Mouse (Mus musculus) layer of hippocampus, adult 2 months (tissue): ENCODE data around the gene Ypel4. TPM values are rescaled to one million over a fixed set of nuclear protein-coding genes. Genes with fewer than 3 reads are reported as not detected.
"Not testable (repeated sequence)": the region's sequence is repeated elsewhere in the genome, so short reads cannot be mapped to it uniquely, and the experiment has no call there.

Source experiments
- DNase-seq, 2 experiments: peaks; one replicate each; pipeline ENCODE4 v3.0.0; 2022; ENCODE audit warnings: low spot score in 2 of 2
- H3K27ac ChIP-seq: fragments of 200-600 bp; 2 replicates; pipeline ENCODE4 v1.8.1; 2022
- H3K4me3 ChIP-seq: fragments of 200-600 bp; 2 replicates; pipeline ENCODE4 v1.8.1; 2022; ENCODE audit warnings: mild to moderate bottlenecking
- CTCF ChIP-seq: fragments of 200-600 bp; conservative IDR thresholded peaks from 2 replicates; pipeline ENCODE4 v1.8.1; 2022; ENCODE audit warnings: antibody characterized with exemption, mild to moderate bottlenecking, moderate library complexity
- total RNA-seq, 2 experiments: library from RNA; stranded (reverse); gene quantifications; 2 replicates each; pipeline ENCODE4 v1.2.3; 2021

The Ypel4 gene
- total RNA-seq, 2 experiments from 2014 or later: 90.0 to 93.4 TPM

DNA sequence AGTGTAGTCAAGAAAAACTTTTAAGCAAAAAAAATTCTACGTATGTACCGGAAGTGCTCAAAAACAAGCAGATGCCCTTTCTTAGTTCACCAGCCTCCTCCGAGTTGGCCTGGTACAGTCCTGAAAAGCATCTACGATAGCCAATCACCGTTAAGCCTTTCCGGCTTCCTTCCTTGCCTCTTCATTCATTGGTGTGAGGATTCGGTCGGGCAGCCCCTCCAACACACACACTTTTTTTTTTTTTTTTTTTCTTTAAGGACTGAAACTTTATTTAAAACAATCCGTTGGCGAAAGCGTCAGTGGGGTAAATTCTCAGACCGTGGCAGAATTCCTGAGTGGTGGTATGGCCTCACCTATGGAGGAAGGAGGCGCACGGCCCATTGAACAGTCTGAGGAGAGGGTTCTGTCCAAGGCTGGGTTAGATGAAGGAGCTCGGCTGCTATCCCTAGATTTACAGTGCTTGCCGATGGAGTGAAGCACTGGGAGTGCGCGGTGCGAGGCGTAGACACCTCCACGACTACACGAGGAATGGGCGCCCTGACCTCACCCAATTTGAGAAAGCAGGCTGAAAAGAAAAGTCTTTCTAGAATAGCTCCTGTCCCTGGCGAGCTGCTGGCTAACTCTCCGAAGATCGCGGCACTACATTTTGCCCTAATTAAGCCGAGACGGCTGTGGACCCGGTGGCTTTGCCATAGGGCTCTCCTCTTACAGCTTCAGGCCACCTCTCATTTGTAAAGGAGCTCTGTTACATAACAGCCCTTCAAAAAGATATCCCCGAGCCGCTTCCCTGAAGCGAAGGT, 18.1 kb upstream of the Ypel4 start:
- Histone ChIP-seq H3K27ac (peak overlapping the region; percentile 98), H3K4me3 (peak overlapping the region; percentile 72)
- no peak for TF ChIP-seq CTCF

DNA sequence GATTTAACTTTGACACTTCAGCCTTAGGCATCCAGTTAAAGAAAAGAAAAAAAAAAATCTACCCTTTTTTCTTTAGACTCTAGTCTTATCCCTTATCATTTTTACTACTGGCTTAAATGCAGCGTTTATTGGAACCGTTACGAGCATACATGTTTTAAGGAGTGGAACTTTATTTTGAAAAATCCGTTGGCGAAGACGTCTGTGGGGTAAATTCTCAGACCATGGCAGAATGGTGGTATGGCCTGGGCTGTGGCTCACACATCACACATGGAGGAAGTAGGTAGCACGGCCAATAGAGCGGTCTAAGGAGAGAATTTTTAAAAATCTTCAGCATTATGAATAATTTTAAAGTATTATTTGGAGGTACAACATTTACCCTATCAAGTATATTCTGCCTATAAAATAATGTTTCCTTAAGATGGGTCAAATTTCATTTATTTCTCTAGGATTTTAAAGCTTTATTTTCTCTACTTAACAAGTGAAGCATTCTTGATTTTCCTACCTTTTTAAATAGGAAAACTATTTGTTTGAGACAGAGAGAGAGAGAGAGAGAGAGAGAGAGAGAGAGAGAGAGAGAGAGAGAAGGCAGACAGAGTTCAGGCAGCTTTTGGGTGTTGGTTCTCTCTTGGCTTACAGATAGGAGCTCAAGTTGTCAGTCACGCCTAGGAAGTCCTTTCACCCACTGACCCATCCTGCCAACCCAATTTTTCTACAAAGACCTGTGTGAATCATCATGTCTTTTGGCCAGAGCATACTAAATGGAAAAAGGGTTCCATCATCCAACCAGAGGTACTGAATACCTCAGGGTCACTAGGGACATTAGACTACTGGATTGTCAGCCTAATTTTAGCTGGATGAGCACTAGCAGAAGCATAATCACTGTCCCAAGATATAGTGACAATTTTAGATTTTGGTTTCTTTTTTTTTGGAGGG, 17.2 kb upstream of the Ypel4 start:
- Histone ChIP-seq H3K4me3 (peak overlapping the region; percentile 72), H3K27ac (peak overlapping the region; percentile 98)
- TF ChIP-seq CTCF: no peak

More for the DNA sequence above, 18.1 kb upstream of the Ypel4 start:
- DNase-seq: peak in 1 of 2 experiments; percentile 94

DNA sequence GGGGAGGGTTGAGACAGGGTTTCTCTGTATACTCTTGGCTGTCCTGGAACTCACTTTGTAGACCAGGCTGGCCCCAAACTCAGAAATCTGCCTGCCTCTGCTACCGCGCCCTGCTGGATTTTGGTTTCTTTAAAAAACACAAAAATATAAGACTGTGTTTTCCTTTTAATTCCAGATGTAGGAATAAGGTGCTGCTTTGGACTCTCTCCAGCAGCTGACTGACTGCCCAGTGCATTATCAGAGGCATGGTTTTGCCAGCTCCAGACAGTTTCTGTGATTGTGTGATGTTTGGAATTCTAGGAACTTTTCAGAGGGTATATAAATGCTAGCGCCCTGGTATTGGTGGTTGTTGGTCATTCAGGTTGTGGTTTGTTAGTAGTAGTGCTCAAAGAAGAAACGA, 16.5 kb upstream of the Ypel4 start:
- Histone ChIP-seq H3K27ac (no peak overlapping the region), H3K4me3 (no peak overlapping the region)
- no peak for TF ChIP-seq CTCF
- no peak for DNase-seq

More for the DNA sequence above, 17.2 kb upstream of the Ypel4 start:
- DNase-seq: no peak

DNA sequence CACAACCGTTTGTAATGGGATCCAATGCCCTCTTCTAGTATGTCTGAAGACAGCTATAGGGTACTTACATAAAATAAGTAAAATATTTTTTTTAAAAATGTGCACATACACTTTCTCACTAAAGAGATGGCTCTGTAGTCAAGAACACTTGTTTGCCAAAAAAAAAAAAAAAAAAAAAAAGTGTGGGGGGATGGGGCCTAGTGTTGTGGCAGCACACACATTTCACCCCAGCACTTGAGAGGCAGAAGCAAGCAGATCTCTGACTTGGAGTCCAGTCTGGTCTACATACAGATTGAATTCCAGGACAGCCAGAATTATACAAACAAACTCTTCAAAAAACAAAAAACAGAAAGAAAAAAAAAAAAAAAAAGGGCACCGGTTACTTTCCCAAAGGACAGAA, 13.1 kb upstream of the Ypel4 start:
- no peak for DNase-seq
- Histone ChIP-seq H3K4me3 (no peak overlapping the region), H3K27ac (no peak overlapping the region)
- TF ChIP-seq CTCF: no peak

- no peak for TF ChIP-seq CTCF
- Histone ChIP-seq H3K4me3 (no peak overlapping the region), H3K27ac (no peak overlapping the region)
- DNase-seq: no peak
Observed at GRCm38 (mm10) chr2:84721182-84721581, 12.7 kb upstream of the Ypel4 start.

GRCm38 (mm10) chr2:84723856-84724255, 10.0 kb upstream of the Ypel4 start:
- DNase-seq: no peak
- no peak for TF ChIP-seq CTCF
- Histone ChIP-seq H3K27ac (no peak overlapping the region), H3K4me3 (no peak overlapping the region)

DNA sequence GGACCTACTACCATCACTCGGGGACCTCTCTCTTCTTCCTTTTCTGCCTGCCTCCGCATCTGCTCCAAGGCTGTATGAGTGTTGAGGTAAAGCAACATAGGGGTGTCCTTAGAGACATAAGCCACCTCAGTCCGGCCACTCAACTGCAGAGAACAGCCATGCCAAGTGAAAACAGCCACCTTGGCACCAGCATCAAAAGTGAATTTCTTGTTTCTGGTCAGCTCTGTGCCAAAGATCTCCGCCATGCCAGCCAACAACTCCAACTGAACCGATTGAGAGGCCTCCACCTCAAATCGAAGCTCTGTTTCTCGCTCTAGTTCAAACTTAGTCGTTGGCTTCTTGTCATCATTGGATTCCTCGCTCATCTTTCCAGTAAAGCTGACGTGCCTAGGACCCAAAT, 8.1 kb upstream of the Ypel4 start:
- H3K4me3 ChIP-seq: peak overlapping the region; percentile 89; the same call in 1 of the 2 replicates

GRCm38 (mm10) chr2:84726716-84727115, 7.1 kb upstream of the Ypel4 start:
- TF ChIP-seq CTCF: no peak
- Histone ChIP-seq H3K27ac (peak overlapping the region; percentile 90), H3K4me3 (peak overlapping the region; percentile 89)
- no peak for DNase-seq

More for the DNA sequence above, 8.1 kb upstream of the Ypel4 start:
- TF ChIP-seq CTCF: no peak
- no peak for DNase-seq
- H3K27ac ChIP-seq: no peak overlapping the region

- Histone ChIP-seq H3K4me3 (peak within 1 kb of the TSS; percentile 89), H3K27ac (peak within 1 kb of the TSS; percentile 90)
- no peak for TF ChIP-seq CTCF
- peak; percentile 94 to 96 for DNase-seq
Observed at GRCm38 (mm10) chr2:84727172-84727858, 6.5 kb upstream of the Ypel4 start, which contains the start of gene Clp1. Clp1 (minus strand) TSS chr2:84727350.

GRCm38 (mm10) chr2:84728191-84728590, 5.7 kb upstream of the Ypel4 start:
- H3K27ac ChIP-seq, DNase-seq, H3K4me3 ChIP-seq: not testable (repeated sequence)

DNA sequence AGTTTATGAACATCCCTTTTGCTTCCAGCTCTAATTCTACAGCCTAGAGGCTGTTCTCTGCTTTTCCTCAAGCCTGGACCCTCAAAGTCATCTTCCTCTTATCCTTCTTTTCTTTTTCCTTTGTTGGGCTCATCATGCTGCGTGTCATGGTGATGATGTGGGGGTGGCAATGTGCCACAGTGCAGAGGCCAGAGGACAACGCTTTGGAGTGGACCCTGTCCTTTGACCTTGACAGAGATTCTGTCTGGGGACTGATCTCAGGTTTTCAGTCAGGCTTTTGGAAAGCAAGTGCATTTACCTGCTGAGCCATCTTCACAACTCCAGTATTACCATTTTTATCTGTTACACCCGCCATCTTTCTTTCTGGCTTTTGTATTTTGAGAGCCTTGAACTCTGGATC, 2.7 kb upstream of the Ypel4 start:
- Histone ChIP-seq H3K27ac (no peak overlapping the region), H3K4me3 (no peak overlapping the region)
- TF ChIP-seq CTCF: no peak
- no peak for DNase-seq

DNA sequence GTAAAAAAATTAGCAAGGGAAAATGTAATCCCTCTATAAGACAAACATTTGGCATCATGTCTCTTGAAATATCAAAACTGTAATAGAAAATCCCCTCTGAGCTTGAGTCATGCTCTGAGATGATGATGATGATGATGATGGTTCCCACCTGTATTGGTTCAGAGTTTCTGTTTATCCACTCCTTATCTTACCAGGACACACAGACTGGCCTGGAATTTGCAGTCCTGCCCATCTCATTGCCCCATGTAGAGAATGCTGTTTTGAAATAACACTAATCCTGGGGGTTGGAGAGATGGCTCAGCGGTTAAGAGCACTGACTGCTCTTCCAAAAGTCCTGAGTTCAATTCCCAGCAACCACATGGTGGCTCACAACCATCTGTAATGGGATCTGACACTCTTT, 1.5 kb upstream of the Ypel4 start:
- H3K27ac ChIP-seq: no peak overlapping the region
- no peak for TF ChIP-seq CTCF
- no peak for DNase-seq
- H3K4me3 ChIP-seq: no peak overlapping the region
